Mouse (Mus musculus) urinary bladder, postnatal 36 days (tissue): Measurements from ENCODE around the gene Ripply3.

ENCODE experiments used
- DNase-seq, 2 experiments: peaks; one replicate each; pipeline ENCODE4 v3.0.0; 2022; ENCODE audit warnings: low spot score in 2 of 2, mixed read lengths in 1 of 2

The Ripply3 gene

GRCm38 (mm10) chr16:94358091-94358490, 29.9 kb downstream of the Ripply3 start:
- DNase-seq: no peak

- no peak for DNase-seq
Measured at GRCm38 (mm10) chr16:94360578-94361350, 32.5 kb downstream of the Ripply3 start.

GRCm38 (mm10) chr16:94362174-94362873, 34.1 kb downstream of the Ripply3 start:
- DNase-seq: peak; percentile 38 to 55

GRCm38 (mm10) chr16:94363814-94364213, 35.6 kb downstream of the Ripply3 start:
- DNase-seq: no peak

- DNase-seq: no peak
Measured at GRCm38 (mm10) chr16:94365435-94365834, 37.2 kb downstream of the Ripply3 start.

GRCm38 (mm10) chr16:94369596-94370172, 41.5 kb downstream of the Ripply3 start:
- DNase-seq: no peak

GRCm38 (mm10) chr16:94370173-94370914, 42.1 kb downstream of the Ripply3 start, which contains the start of gene Ttc3:
Ttc3 (plus strand) TSS chr16:94370618.
- peak; percentile 82 to 90 for DNase-seq

GRCm38 (mm10) chr16:94370915-94371300, 42.7 kb downstream of the Ripply3 start:
- DNase-seq: peak; percentile 72

GRCm38 (mm10) chr16:94371301-94371931, 43.2 kb downstream of the Ripply3 start, which contains the start of gene Pigp:
Pigp (minus strand) TSS chr16:94371842.
- DNase-seq: peak; percentile 36 to 59

- DNase-seq: no peak
Measured at GRCm38 (mm10) chr16:94379386-94379785, 51.2 kb downstream of the Ripply3 start.

- DNase-seq: no peak
Measured at GRCm38 (mm10) chr16:94383277-94383676, 55.1 kb downstream of the Ripply3 start.
